Mouse (Mus musculus): Measurements from ENCODE around the gene Gm20916. TPM values are rescaled to one million over a fixed set of nuclear protein-coding genes. Genes with fewer than 3 reads are reported as not detected.
"Not testable (repeated sequence)": the region's sequence is repeated elsewhere in the genome, so short reads cannot be mapped to it uniquely, and the experiment has no call there.

Gm20916 gene
- total RNA-seq (2021) = not detected
- long read RNA-seq, experiment 1 = 0 reads
- long read RNA-seq, experiment 2 = 0 reads

GRCm38 (mm10) chrY:79319265-79319664 is at the start of gene Gm20916:
Gm20916 (plus strand) TSS chrY:79319565.
- not testable (repeated sequence) for DNase-seq (ENCODE audit: low spot score in 2 of 2)

Other genes starting within 250 kb of the Gm20916 start
- gene Gm20917, start 168.4 kb upstream of the Gm20916 start, total RNA-seq (2021) = not detected

All from gastrocnemius, postnatal 4 days (tissue).